Mouse (Mus musculus): ENCODE data around the gene Numa1. TPM values are rescaled to one million over a fixed set of nuclear protein-coding genes. Genes with fewer than 3 reads are reported as not detected.
"Not testable (repeated sequence)": the region's sequence is repeated elsewhere in the genome, so short reads cannot be mapped to it uniquely, and the experiment has no call there.

Numa1 gene
- polyA plus RNA-seq, 1 experiment from 2014 or later, result 40.0 TPM

GRCm38 (mm10) chr7:102016936-102017335 is 83.0 kb downstream of the Numa1 start:
- Histone ChIP-seq H3K27ac (0 out of 2 replicates have a peak overlapping the region, but pooled peaks have one; percentile 64), H3K4me1 (replicated peaks) (peaks cover 16% of the 10 kb centered on the region), H3K4me3 (no peak overlapping the region), H3K36me3 (peaks cover 48% of the 10 kb centered on the region), H3K9me3 (replicated peaks) (no peaks in the 10 kb centered on the region), H3K9ac (no peak overlapping the region), H3K27me3 (no peaks in the 10 kb centered on the region), H3K4me2 (no peak overlapping the region)
- WGBS, result 71% methylated on average over 4 of the region's 4 CpGs
- no peak for ATAC-seq (replicated peaks; ENCODE audit: insufficient number of reproducible peaks, insufficient read depth, low FRiP score, low read depth)

- Histone ChIP-seq H3K9ac (peak overlapping the region; percentile 11; the same call in 1 of the 2 replicates), H3K27ac (peak overlapping the region; percentile 64), H3K4me1 (replicated peaks) (peaks cover 16% of the 10 kb centered on the region), H3K4me3 (no peak overlapping the region), H3K9me3 (replicated peaks) (no peaks in the 10 kb centered on the region), H3K36me3 (peaks cover 43% of the 10 kb centered on the region), H3K4me2 (peak overlapping the region; percentile 19; the same call in 1 of the 2 replicates), H3K27me3 (no peaks in the 10 kb centered on the region)
- 75% methylated on average over 5 of the region's 5 CpGs for WGBS
- no peak for ATAC-seq (replicated peaks; ENCODE audit: insufficient number of reproducible peaks, insufficient read depth, low FRiP score, low read depth)
These were observed 83.5 kb downstream of the Numa1 start for GRCm38 (mm10) chr7:102017452-102017851.

GRCm38 (mm10) chr7:102018034-102018433 is 84.1 kb downstream of the Numa1 start:
- no peak overlapping the region for H3K4me3 ChIP-seq
- WGBS, result 55% methylated on average over 7 of the region's 7 CpGs
- H3K9ac ChIP-seq, result no peak overlapping the region; the same call in 1 of the 2 replicates
- H3K36me3 ChIP-seq, result peaks cover 42% of the 10 kb centered on the region
- no peak for ATAC-seq (replicated peaks; ENCODE audit: insufficient number of reproducible peaks, insufficient read depth, low FRiP score, low read depth)
- 0 out of 2 replicates have a peak overlapping the region, but pooled peaks have one; percentile 19 for H3K4me2 ChIP-seq
- H3K27me3 ChIP-seq, result no peaks in the 10 kb centered on the region
- no peaks in the 10 kb centered on the region for H3K9me3 ChIP-seq (replicated peaks)
- peaks cover 16% of the 10 kb centered on the region for H3K4me1 ChIP-seq (replicated peaks)
- peak overlapping the region; percentile 64 for H3K27ac ChIP-seq

GRCm38 (mm10) chr7:102018590-102018989 is 84.7 kb downstream of the Numa1 start, which contains the start of gene Il18bp:
Il18bp (minus strand) TSS chr7:102018690.
- 83% methylated on average over 3 of the region's 3 CpGs for WGBS
- peaks cover 16% of the 10 kb centered on the region for H3K4me1 ChIP-seq (replicated peaks)
- H3K9me3 ChIP-seq (replicated peaks), result no peaks in the 10 kb centered on the region
- peaks cover 40% of the 10 kb centered on the region for H3K36me3 ChIP-seq
- peak within 1 kb of the TSS; percentile 19; the same call in 1 of the 2 replicates for H3K4me2 ChIP-seq
- no peak within 1 kb of the TSS; the same call in 1 of the 2 replicates for H3K9ac ChIP-seq
- ATAC-seq (replicated peaks; ENCODE audit: insufficient number of reproducible peaks, insufficient read depth, low FRiP score, low read depth), result no peak
- peak within 1 kb of the TSS; percentile 64 for H3K27ac ChIP-seq
- H3K27me3 ChIP-seq, result no peaks in the 10 kb centered on the region
- no peak within 1 kb of the TSS for H3K4me3 ChIP-seq

GRCm38 (mm10) chr7:102019362-102019761 is 85.5 kb downstream of the Numa1 start:
- H3K36me3 ChIP-seq, result peaks cover 36% of the 10 kb centered on the region
- no peak overlapping the region for H3K4me3 ChIP-seq
- WGBS, result 54% methylated on average over 3 of the region's 3 CpGs
- ATAC-seq (replicated peaks; ENCODE audit: insufficient number of reproducible peaks, insufficient read depth, low FRiP score, low read depth), result no peak
- peaks cover 16% of the 10 kb centered on the region for H3K4me1 ChIP-seq (replicated peaks)
- H3K9ac ChIP-seq, result no peak overlapping the region
- H3K27ac ChIP-seq, result no peak overlapping the region
- H3K27me3 ChIP-seq, result no peaks in the 10 kb centered on the region
- no peak overlapping the region for H3K4me2 ChIP-seq
- H3K9me3 ChIP-seq (replicated peaks), result no peaks in the 10 kb centered on the region

GRCm38 (mm10) chr7:102020934-102021333 is 87.0 kb downstream of the Numa1 start:
- H3K9me3 ChIP-seq (replicated peaks); H3K4me2 ChIP-seq; H3K4me3 ChIP-seq; H3K27me3 ChIP-seq; H3K27ac ChIP-seq; H3K9ac ChIP-seq; ATAC-seq (replicated peaks; ENCODE audit: insufficient number of reproducible peaks, insufficient read depth, low FRiP score, low read depth): not testable (repeated sequence)
- Histone ChIP-seq H3K4me1 (replicated peaks) (peaks cover 16% of the 10 kb centered on the region), H3K36me3 (peaks cover 29% of the 10 kb centered on the region)
- 96% methylated on average over 2 of the region's 2 CpGs for WGBS

GRCm38 (mm10) chr7:102023821-102024220 is 89.9 kb downstream of the Numa1 start:
- ATAC-seq (replicated peaks; ENCODE audit: insufficient number of reproducible peaks, insufficient read depth, low FRiP score, low read depth), result no peak
- no peak overlapping the region for H3K27ac ChIP-seq
- no peaks in the 10 kb centered on the region for H3K4me1 ChIP-seq (replicated peaks)
- H3K9ac ChIP-seq, result no peak overlapping the region
- H3K9me3 ChIP-seq (replicated peaks), result no peaks in the 10 kb centered on the region
- H3K27me3 ChIP-seq, result no peaks in the 10 kb centered on the region
- no peak overlapping the region for H3K4me3 ChIP-seq
- WGBS, result 96% methylated on average over 9 of the region's 9 CpGs
- no peak overlapping the region for H3K4me2 ChIP-seq
- peaks cover 32% of the 10 kb centered on the region for H3K36me3 ChIP-seq

GRCm38 (mm10) chr7:102025187-102026119 is 91.5 kb downstream of the Numa1 start:
- H3K4me3 ChIP-seq, result no peak overlapping the region
- no peaks in the 10 kb centered on the region for H3K27me3 ChIP-seq
- WGBS, result 81% methylated on average over 2 of the region's 2 CpGs
- no peaks in the 10 kb centered on the region for H3K9me3 ChIP-seq (replicated peaks)
- H3K4me1 ChIP-seq (replicated peaks), result no peaks in the 10 kb centered on the region
- H3K36me3 ChIP-seq, result peaks cover 35% of the 10 kb centered on the region
- no peak overlapping the region for H3K27ac ChIP-seq
- no peak overlapping the region for H3K9ac ChIP-seq
- no peak overlapping the region for H3K4me2 ChIP-seq
- no peak for ATAC-seq (replicated peaks; ENCODE audit: insufficient number of reproducible peaks, insufficient read depth, low FRiP score, low read depth)

GRCm38 (mm10) chr7:102034904-102035303 is 101.0 kb downstream of the Numa1 start:
- Histone ChIP-seq H3K36me3 (peaks cover 59% of the 10 kb centered on the region), H3K4me1 (replicated peaks) (no peaks in the 10 kb centered on the region), H3K9me3 (replicated peaks) (no peaks in the 10 kb centered on the region), H3K27me3 (no peaks in the 10 kb centered on the region), H3K9ac (no peak overlapping the region), H3K4me3 (no peak overlapping the region), H3K27ac (no peak overlapping the region), H3K4me2 (no peak overlapping the region)
- WGBS, result 94% methylated on average over 1 of the region's 1 CpGs
- no peak for ATAC-seq (replicated peaks; ENCODE audit: insufficient number of reproducible peaks, insufficient read depth, low FRiP score, low read depth)

GRCm38 (mm10) chr7:102035534-102035933 is 101.6 kb downstream of the Numa1 start:
- Histone ChIP-seq H3K9ac (no peak overlapping the region), H3K4me2 (no peak overlapping the region), H3K36me3 (peaks cover 54% of the 10 kb centered on the region), H3K27me3 (no peaks in the 10 kb centered on the region), H3K4me3 (no peak overlapping the region), H3K27ac (no peak overlapping the region), H3K4me1 (replicated peaks) (no peaks in the 10 kb centered on the region), H3K9me3 (replicated peaks) (no peaks in the 10 kb centered on the region)
- 75% methylated on average over 2 of the region's 2 CpGs for WGBS
- no peak for ATAC-seq (replicated peaks; ENCODE audit: insufficient number of reproducible peaks, insufficient read depth, low FRiP score, low read depth)

GRCm38 (mm10) chr7:102037318-102037717 is 103.4 kb downstream of the Numa1 start:
- Histone ChIP-seq H3K4me1 (replicated peaks) (no peaks in the 10 kb centered on the region), H3K9ac (no peak overlapping the region), H3K4me2 (no peak overlapping the region), H3K4me3 (no peak overlapping the region), H3K36me3 (peaks cover 48% of the 10 kb centered on the region), H3K27ac (no peak overlapping the region), H3K9me3 (replicated peaks) (no peaks in the 10 kb centered on the region), H3K27me3 (no peaks in the 10 kb centered on the region)
- no peak for ATAC-seq (replicated peaks; ENCODE audit: insufficient number of reproducible peaks, insufficient read depth, low FRiP score, low read depth)
- 92% methylated on average over 3 of the region's 3 CpGs for WGBS
